Mouse (Mus musculus) liver, embryonic 11.5 days (tissue): ENCODE measurements around the gene C2cd4c. TPM values are rescaled to one million over a fixed set of nuclear protein-coding genes. Genes with fewer than 3 reads are reported as not detected.
A peak's percentile ranks its signal among the peaks of the same experiment; 100 is the strongest.

ENCODE experiments used
- ATAC-seq: fragments of 200-750 bp; cut with Nextera tagmentation; replicated peaks from 2 replicates; pipeline ENCODE4 v1.8.0; 2017; ENCODE audit warnings: moderate number of reproducible peaks, mild to moderate bottlenecking, moderate TSS enrichment, moderate library complexity; ENCODE audit not compliant: low FRiP score
- DNase-seq: peaks from one replicate; pipeline ENCODE4 v3.0.0-alpha.2; 2017; ENCODE audit warnings: low spot score
- H3K27ac ChIP-seq: fragments of 300-500 bp; sonication (generic); 2 replicates; pipeline ENCODE4 v1.5.1; 2014; ENCODE audit warnings: mild to moderate bottlenecking, low read depth, low read length, control low read depth
- H3K27me3 ChIP-seq: fragments of 300-500 bp; sonication (generic); replicated peaks from 2 replicates; pipeline ENCODE4 v1.6.1; 2014; ENCODE audit warnings: low read length, mixed read lengths; ENCODE audit not compliant: control insufficient read depth, insufficient read depth
- H3K36me3 ChIP-seq: fragments of 300-500 bp; sonication (generic); 2 replicates; pipeline ENCODE4 v1.6.1; 2014; ENCODE audit warnings: mild to moderate bottlenecking, low read length, moderate library complexity, mixed read lengths; ENCODE audit not compliant: control insufficient read depth, insufficient read depth
- H3K4me1 ChIP-seq: fragments of 300-500 bp; sonication (generic); replicated peaks from 2 replicates; pipeline ENCODE4 v1.6.1; 2014; ENCODE audit warnings: low read length, mixed read lengths; ENCODE audit not compliant: control insufficient read depth, insufficient read depth
- H3K4me2 ChIP-seq: fragments of 300-500 bp; sonication (generic); 2 replicates; pipeline ENCODE4 v1.6.1; 2014; ENCODE audit warnings: mild to moderate bottlenecking, control low read depth, moderate library complexity
- H3K4me3 ChIP-seq: fragments of 300-500 bp; sonication (generic); 2 replicates; pipeline ENCODE4 v1.5.1; 2014; ENCODE audit warnings: low read depth, low read length, control low read depth
- H3K9ac ChIP-seq: fragments of 300-500 bp; sonication (generic); 2 replicates; pipeline ENCODE4 v1.6.1; 2014; ENCODE audit warnings: low read depth, low read length, control low read depth
- H3K9me3 ChIP-seq: fragments of 300-500 bp; sonication (generic); 2 replicates; pipeline ENCODE4 v1.6.1; 2016; ENCODE audit warnings: low read length, inconsistent platforms, mixed read lengths; ENCODE audit not compliant: control insufficient read depth
- WGBS: fragments of 180-500 bp; shearing (Covaris S2); extraction: QIAGEN DNeasy Blood & Tissue Kit; methylation state at CpG from one replicate; pipeline ENCODE4 v1.1.7; 2014; 5-methylcytosine and 5-hydroxymethylcytosine counted together
- polyA plus RNA-seq: library from polyadenylated mRNA; unstranded; fragments of >200 nt; fragmentation: Nextera tagmentation; extraction: Ambion mirVana; gene quantifications from 2 replicates; pipeline ENCODE4 v1.2.1, GENCODE M21; 2014

The C2cd4c gene
- polyA plus RNA-seq, 1 experiment from 2014 or later, result not detected

DNA sequence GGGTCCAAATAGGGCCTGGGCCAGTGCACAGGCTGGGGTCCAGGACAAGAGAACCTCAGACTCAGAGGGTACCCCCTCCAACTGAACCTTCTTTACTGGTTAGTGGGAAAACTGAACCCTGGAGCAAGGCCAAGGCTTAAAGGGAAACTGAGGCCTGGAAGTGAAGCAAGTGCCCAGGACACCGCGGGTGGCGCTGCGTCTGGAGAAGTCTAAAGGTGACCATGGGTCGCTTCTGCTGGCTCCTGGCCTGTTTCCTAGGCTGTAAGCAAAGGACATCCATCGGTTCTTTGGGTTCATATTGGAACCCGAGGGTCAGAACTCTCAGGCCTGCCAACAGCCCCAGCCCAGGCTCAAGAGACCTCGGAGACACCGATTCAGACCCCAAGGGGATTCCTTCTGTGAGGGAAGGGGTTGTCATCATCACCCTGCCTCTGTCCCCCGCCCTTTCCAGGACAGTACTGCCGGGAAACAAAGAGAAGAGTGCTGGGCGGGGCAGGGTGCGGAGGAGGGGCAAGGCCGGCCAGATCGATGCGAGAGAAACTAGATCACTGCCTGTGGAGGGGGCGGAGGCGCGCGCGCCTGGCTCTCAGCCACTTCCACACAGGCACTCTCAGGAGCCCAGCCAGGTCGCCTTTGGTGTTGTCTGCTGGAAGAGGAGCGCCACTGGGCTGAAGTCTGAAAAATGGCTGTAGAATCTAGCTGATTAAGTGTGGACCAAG lies 24.8 kb upstream of the C2cd4c start:
- Histone ChIP-seq H3K36me3 (no peaks in the 10 kb centered on the region), H3K4me1 (peaks cover 8% of the 10 kb centered on the region; the same call in 1 of the 2 replicates), H3K4me2 (peak overlapping the region; percentile 44), H3K27me3 (peaks cover 46% of the 10 kb centered on the region), H3K9me3 (no peaks in the 10 kb centered on the region), H3K9ac (no peak overlapping the region; the same call in 1 of the 2 replicates), H3K27ac (no peak overlapping the region), H3K4me3 (no peak overlapping the region)
- WGBS, result 7% methylated on average over 23 of the region's 23 CpGs
- ATAC-seq, result no peak
- DNase-seq, result no peak

DNA sequence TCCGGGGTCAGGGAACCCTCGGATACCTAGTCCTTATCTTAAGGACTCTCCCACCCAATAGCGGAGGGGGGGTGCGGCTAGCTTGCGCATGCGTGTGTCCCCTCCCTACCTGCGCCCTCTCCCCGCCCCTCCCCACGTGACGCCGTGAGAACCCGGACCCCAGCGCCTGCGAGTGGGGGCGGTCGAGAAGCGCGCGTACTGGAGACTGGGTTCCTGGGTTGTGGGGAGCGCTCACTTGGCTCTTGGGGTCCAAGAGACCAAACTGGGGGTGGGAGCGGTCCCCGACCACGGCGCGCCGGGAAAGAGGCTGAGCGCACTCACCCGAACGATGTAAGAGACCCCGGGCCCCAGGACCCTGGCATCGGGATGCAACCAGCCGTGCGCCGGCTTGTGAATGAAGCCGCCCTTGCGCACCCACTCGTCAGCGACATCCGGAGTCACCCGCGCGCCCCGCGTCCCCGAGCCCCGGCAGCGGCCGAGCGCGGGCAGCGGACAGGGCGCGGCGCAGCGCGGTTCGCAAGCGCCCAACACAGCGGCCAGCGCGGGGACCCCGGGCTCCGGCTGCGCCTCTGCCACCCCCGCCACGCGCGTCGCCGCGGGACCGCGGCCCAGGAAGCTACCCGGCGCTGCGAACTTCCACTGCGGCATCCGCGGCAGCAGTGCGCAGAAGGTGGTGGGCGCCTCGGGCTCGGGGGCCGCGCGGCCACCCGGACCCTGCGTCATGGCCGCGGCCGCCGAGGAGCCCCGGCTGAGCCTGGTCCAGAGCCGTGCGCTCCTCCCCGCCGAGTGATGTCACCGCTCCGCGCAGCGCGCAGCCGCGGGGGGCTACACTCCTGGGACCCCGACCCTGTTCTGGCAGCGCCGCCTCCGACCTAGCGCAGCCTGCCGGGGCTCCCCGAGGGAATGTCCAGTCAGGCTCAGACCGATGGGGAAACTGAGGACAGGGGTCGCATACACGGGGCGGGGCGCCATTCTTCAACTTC lies 23.6 kb upstream of the C2cd4c start, which contains the start of gene Shc2:
Gene Shc2, minus strand, starts transcription at position 791 of the 983 bp plus-strand sequence.
- H3K27ac ChIP-seq, result no peak within 1 kb of the TSS
- peak within 1 kb of the TSS; percentile 61 for H3K4me3 ChIP-seq
- DNase-seq, result peak; percentile 51
- no peaks in the 10 kb centered on the region for H3K36me3 ChIP-seq
- peak; percentile 38; the same call in 1 of the 2 replicates for ATAC-seq
- WGBS, result 1% methylated on average over 116 of the region's 116 CpGs
- H3K9me3 ChIP-seq, result no peaks in the 10 kb centered on the region
- peak within 1 kb of the TSS; percentile 51 for H3K9ac ChIP-seq
- H3K27me3 ChIP-seq, result peaks cover 46% of the 10 kb centered on the region
- peaks cover 8% of the 10 kb centered on the region; the same call in 1 of the 2 replicates for H3K4me1 ChIP-seq
- peak within 1 kb of the TSS; percentile 74 for H3K4me2 ChIP-seq

DNA sequence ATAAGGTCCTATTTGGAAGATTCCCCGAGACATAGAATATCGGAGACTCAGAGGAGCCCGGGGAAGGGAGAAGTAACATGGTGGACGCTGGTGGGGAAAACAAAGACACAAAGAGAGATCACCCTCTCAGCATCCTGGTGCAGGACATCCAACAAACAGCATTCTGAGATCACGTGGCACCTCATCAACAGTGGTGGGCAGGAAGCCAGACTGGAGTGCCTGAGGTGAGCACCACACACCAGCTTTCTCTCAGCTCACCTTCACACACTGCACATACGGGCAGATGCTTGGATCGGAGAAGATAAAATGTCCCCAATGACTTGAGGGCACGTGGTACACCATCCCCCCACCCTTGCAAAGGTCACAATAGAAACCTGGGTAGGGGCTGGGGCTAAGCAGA lies 22.5 kb upstream of the C2cd4c start:
- Histone ChIP-seq H3K4me2 (no peak overlapping the region), H3K27ac (no peak overlapping the region), H3K9ac (no peak overlapping the region), H3K4me1 (peaks cover 8% of the 10 kb centered on the region; the same call in 1 of the 2 replicates), H3K4me3 (no peak overlapping the region), H3K27me3 (peaks cover 46% of the 10 kb centered on the region), H3K9me3 (no peaks in the 10 kb centered on the region), H3K36me3 (no peaks in the 10 kb centered on the region)
- WGBS, result 73% methylated on average over 8 of the region's 8 CpGs
- no peak for ATAC-seq
- no peak for DNase-seq

DNA sequence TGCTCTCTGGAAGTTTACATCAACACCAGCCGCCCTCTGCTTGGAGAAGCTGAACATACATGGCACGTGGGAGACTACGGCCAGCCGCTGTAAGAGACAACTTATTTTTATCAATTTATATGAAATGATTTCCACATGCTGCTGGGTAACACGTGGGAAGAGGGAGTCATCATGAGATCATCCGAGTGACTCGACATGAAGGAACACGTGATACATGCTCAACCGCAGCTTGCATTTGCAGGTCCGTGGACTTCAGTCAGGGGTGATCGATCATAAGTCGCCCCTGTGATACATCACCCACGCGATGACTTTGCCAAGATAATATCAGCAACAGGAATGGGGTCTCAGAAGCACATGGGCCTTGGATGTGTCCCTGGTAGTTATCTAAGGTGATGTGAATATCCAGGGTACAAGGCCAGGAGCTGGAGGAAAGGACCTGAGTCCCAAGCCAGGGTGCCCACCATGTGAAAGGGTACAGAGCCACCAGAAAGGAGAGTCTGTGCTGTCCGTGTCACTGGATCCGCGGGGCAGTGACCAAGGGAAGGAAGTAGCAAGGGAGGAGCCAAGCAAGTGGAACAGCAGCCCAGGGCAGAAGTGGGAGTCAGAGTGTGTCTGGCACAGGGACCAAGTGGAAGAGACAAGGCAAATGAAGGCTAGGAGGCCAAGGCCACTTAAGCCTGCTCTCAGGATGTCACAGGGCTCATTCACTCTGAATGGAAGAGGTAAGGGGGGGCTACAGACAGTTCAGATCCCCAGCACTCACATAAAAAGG lies 19.4 kb upstream of the C2cd4c start:
- H3K4me3 ChIP-seq, result no peak overlapping the region
- DNase-seq (no peak), ATAC-seq (no peak)
- H3K27me3 ChIP-seq, result peaks cover 29% of the 10 kb centered on the region
- no peak overlapping the region for H3K27ac ChIP-seq
- H3K9ac ChIP-seq, result no peak overlapping the region
- no peak overlapping the region for H3K4me2 ChIP-seq
- no peaks in the 10 kb centered on the region for H3K36me3 ChIP-seq
- WGBS, result 73% methylated on average over 17 of the region's 17 CpGs
- H3K4me1 ChIP-seq, result 0 out of 2 replicates have a peak, but pooled peaks cover 3% of the 10 kb centered on the region
- no peaks in the 10 kb centered on the region for H3K9me3 ChIP-seq

DNA sequence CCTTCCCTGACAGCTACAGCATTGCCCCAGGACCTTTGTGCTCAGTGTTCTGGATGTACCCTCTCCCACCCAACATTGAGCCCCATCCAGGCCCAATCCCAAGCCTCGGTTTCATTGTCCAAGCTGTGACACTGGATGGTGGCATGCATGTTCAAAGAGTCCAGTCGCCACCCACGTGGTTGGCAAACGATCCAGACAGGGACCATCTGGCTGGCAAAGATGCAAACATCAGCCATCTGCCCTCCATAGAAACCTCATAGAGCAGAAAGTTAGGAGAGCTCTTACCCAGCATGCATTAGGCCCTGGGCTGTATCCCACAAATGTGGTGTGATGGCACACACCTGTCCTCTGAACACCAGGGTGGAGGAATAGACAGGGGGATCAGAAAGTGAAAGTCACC lies 17.6 kb upstream of the C2cd4c start:
- WGBS, result 82% methylated on average over 4 of the region's 4 CpGs
- ATAC-seq (no peak), DNase-seq (no peak)
- no peaks in the 10 kb centered on the region for H3K36me3 ChIP-seq
- no peaks in the 10 kb centered on the region for H3K4me1 ChIP-seq
- H3K27me3 ChIP-seq, result peaks cover 11% of the 10 kb centered on the region
- H3K9ac ChIP-seq, result no peak overlapping the region
- no peak overlapping the region for H3K4me2 ChIP-seq
- H3K9me3 ChIP-seq, result no peaks in the 10 kb centered on the region
- H3K4me3 ChIP-seq, result no peak overlapping the region
- no peak overlapping the region for H3K27ac ChIP-seq

DNA sequence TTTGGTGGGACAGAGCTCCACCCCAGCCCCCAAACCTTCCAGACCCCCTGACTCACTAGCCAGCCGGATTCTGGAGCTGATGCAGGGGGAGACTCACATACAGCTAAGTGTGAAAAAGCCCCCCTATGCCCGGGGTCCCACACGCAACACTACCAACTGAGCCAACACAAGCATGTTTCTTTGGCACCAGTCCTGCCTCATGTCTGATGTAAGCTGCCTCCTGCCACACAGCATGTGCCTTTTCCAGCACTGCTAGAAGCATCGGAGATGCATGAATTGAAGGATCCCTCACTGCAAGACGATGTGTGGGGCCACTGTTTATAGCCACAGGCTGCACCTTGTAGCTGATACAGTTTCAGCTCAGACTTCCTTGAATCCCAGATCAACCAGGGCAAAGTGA lies 14.6 kb upstream of the C2cd4c start:
- Histone ChIP-seq H3K27ac (no peak overlapping the region), H3K4me2 (no peak overlapping the region), H3K36me3 (no peaks in the 10 kb centered on the region), H3K9me3 (no peaks in the 10 kb centered on the region), H3K27me3 (no peaks in the 10 kb centered on the region), H3K4me3 (no peak overlapping the region), H3K4me1 (no peaks in the 10 kb centered on the region), H3K9ac (no peak overlapping the region)
- ATAC-seq (no peak), DNase-seq (no peak)
- 81% methylated on average over 5 of the region's 5 CpGs for WGBS

DNA sequence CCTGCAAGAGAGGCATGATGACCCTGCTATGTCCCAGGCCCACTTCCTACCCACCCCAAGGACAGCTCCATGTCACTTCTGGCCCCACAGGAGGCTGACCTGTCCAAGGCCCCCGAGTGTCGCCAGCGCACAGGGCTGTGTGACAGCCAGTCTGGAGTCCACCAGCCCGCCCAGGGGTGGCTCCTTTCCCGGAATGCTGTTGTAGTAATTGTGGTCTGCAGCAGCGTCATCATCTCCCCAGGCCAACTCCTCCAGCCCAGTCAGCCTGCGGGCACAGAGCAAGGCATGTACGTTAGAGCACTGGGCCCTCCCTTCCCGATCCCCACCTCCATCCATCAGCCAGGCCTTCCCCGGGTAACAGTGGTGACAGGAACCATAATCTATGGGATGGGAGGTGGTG lies 12.3 kb upstream of the C2cd4c start:
- Histone ChIP-seq H3K4me1 (no peaks in the 10 kb centered on the region), H3K9me3 (no peaks in the 10 kb centered on the region), H3K4me3 (no peak overlapping the region), H3K27ac (no peak overlapping the region), H3K9ac (no peak overlapping the region), H3K27me3 (no peaks in the 10 kb centered on the region), H3K4me2 (no peak overlapping the region), H3K36me3 (no peaks in the 10 kb centered on the region)
- 79% methylated on average over 10 of the region's 10 CpGs for WGBS
- no peak for ATAC-seq
- no peak for DNase-seq

DNA sequence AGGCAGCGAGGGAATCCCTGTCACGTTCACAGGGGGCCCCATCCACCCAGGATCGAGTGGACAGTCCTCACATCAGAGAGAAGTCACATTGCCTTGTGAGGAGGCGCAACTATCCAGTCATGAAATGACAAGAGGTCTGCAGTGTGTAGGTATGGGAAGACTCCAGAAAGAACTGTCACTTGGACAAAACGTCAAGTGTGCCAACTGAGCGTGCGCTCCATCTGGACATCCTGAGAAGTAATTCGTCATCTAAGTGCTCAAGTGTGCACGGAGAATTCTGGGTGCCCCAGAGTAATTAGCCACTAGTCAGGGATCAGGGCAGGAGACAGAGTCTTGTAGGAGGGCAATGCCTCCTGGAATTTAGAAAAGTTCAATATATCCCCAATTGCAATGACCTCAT lies 11.6 kb upstream of the C2cd4c start:
- WGBS, result 75% methylated on average over 9 of the region's 9 CpGs

More for the DNA sequence above, 11.6 kb upstream of the C2cd4c start:
- no peak for ATAC-seq
- DNase-seq, result no peak
- Histone ChIP-seq H3K9me3 (no peaks in the 10 kb centered on the region), H3K27ac (no peak overlapping the region), H3K9ac (no peak overlapping the region), H3K36me3 (no peaks in the 10 kb centered on the region), H3K27me3 (no peaks in the 10 kb centered on the region), H3K4me3 (no peak overlapping the region), H3K4me1 (no peaks in the 10 kb centered on the region), H3K4me2 (no peak overlapping the region)
